Mouse (Mus musculus) spleen, adult 18-20 months (tissue): Measurements from ENCODE around the gene Npr3.
"Not testable (repeated sequence)": the region's sequence is repeated elsewhere in the genome, so short reads cannot be mapped to it uniquely, and the experiment has no call there.

Source experiments
- DNase-seq, 2 experiments: peaks; one replicate each; pipeline ENCODE4 v3.0.0; 2022; ENCODE audit warnings: mixed read lengths in 2 of 2

Gene Npr3

DNA sequence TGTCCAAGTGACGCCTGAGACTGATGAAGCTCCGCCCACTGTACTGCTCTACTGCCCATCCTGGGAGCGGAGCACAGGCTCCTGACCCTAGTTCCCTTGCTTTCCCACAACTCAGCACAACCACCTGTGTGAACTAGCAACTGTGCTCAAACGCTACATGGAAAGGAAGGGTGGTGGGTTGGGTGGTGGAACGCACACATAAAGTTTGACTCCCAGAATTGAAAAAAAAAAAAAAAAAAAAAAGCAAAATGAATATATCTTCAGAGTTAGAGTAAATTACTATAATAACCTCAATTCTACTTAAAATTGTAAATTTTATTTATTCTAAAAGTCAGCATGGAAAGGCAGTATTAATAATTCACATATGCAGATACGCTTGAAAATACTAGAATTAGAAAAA lies 25.3 kb downstream of the Npr3 start:
- DNase-seq = no peak

- no peak for DNase-seq
Measured at GRCm38 (mm10) chr15:11878334-11878733, 28.8 kb downstream of the Npr3 start.

DNA sequence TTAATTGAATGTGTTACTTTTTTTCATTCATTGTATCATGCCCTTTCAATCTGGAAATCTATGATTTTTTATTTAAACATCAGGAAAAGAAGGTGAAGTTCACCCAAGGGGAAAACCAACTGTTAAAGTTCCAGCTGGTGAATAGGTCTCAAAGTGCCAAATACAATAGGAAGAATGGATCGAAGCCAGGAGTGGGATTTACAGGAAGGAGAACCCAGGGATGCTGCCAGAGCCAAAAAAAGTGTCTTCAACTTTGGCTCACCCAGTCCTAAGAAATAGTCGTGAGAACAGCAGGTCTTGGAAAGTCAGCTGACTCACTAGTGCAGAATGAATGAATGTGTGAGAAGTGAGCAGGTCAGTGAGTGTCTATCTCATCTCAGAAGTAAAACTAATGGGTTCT lies 29.8 kb downstream of the Npr3 start:
- DNase-seq = no peak

GRCm38 (mm10) chr15:11866918-11867317 lies 40.2 kb downstream of the Npr3 start:
- DNase-seq = no peak

DNA sequence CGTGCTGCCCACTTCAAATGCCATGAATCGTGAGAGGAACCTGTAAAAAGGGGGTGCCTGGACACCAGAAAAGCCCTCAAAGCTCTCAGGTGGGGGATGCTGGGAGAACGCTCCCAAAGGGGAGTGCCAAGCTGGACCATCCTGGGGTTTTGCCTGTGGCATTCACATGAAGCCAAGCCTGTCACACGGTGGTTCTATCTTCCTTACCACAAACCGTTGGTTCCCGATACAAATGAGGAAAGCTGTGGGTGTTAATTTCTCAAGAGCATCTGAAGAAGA lies 43.6 kb downstream of the Npr3 start:
- DNase-seq = no peak

GRCm38 (mm10) chr15:11862785-11863539 lies 44.1 kb downstream of the Npr3 start:
- DNase-seq = no peak

GRCm38 (mm10) chr15:11862253-11862652 lies 44.8 kb downstream of the Npr3 start:
- DNase-seq = no peak

DNA sequence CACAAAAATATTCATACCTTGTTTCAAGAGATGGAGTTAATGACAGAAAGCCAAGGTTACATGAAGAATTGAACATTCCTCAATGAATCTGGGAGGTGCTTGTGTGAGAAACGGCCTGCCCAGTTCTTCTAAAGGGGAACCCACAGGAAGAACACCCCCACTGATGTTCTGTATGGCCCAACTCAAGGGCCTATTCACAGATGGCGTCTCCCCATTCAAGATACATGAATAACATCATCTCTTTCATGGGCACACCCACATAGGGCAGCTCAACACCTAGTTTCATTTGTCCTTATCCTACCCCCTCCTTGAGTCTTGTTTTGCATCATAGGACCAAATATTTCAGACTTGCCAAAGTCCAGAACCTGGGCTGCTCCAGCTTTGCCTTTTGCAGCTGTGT lies 46.8 kb downstream of the Npr3 start:
- DNase-seq = no peak

- no peak for DNase-seq
Measured at GRCm38 (mm10) chr15:11859829-11860228, 47.3 kb downstream of the Npr3 start.

DNA sequence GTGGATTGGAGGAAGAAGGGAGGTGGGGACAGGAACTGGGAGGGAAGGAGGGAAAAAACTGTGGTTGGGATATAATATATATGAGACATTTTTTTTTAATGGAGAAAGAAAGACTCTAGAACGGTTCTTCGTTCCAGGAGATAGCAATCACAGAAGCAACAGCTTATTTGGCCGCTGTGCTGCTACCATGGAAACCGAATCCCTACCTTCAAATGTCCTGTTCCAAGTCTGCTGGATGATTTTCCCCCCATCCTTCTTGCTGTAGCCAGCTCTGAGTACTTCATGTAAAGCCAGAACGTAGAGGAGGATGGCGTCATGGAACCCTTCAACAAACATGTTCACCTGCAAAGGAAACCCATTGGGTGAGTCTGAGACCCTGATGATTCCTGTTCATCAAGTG lies 48.7 kb downstream of the Npr3 start:
- DNase-seq = no peak

DNA sequence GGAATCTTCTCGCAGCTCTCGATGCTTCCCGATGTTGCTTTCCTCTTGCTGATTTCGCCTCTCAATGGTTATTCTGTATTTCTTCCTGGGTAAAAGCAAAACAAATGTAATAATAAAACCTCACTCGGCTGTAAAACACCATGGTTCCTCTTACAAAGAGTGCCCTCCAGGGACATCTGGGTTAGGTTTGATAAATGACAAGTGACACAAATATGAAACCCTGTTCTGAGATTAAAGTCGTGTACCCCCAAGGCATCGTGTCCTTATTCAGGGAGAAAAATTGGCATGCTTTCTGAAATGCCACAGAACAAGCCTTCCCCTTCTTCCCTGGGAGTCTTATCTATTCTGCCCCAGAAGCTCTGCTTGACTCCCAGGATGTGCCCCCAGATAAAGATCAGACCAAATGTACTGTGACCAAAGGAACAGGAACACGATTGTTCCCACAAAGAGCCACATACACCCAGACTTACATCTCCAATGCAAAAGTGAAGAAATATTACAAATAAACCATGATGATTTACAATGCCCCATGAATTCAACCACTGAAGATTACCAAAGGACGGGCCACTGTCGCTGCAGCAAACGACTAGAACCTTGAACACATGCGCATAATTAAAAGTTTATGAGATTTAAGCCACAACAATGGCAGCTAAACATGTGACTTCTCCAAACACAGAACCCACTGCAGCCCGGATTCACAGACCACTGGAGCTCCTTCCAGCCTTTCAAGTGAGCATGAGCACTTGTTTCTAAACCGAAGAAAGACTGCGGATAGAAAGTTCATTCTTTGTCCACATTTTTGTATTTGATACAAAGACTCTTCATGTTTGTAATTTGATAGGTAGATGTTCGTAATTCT lies 61.7 kb downstream of the Npr3 start:
- DNase-seq = no peak

DNA sequence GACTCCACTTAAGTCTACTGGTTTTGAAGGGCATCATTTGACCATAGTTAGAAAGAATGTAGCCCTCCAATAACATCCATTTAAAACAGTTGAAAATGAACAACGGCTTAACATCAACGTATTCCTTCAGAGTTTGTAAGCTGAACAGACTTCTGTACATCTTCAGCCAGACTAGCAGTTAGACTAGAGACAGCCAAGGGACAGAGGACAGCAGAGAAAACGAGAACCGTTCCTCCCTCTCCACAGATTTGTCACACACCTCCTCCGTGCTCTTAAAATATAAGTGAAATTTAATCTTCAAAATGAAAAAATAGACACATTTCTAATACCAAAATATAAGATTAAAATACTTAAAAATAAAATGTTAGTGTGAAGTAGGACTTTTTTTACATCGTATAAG lies 63.0 kb downstream of the Npr3 start:
- no peak for DNase-seq

GRCm38 (mm10) chr15:11841828-11842227 lies 65.3 kb downstream of the Npr3 start:
- no peak for DNase-seq

- no peak for DNase-seq
Measured at GRCm38 (mm10) chr15:11835913-11836312, 71.2 kb downstream of the Npr3 start.

GRCm38 (mm10) chr15:11822347-11822746 lies 84.7 kb downstream of the Npr3 start:
- not testable (repeated sequence) for DNase-seq

DNA sequence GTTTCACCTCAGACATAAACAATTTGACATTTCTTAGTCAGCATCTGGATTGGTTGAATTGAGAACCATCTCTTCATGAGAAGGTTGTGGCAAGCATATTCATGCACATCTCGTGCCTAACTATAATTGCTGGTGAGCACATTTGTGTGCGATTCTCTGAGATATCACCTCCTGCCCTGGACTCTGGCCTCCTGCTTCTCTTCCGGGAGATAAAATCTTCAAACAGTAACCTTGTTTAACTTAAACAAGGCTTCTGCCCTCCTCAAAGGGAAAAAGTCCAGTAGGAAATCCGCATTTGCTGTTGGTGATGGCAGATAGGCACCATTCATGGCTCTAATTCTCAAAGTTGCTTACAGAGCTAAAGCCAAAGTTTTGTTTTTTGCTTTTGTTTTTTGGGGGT lies 91.5 kb downstream of the Npr3 start:
- DNase-seq = no peak

DNA sequence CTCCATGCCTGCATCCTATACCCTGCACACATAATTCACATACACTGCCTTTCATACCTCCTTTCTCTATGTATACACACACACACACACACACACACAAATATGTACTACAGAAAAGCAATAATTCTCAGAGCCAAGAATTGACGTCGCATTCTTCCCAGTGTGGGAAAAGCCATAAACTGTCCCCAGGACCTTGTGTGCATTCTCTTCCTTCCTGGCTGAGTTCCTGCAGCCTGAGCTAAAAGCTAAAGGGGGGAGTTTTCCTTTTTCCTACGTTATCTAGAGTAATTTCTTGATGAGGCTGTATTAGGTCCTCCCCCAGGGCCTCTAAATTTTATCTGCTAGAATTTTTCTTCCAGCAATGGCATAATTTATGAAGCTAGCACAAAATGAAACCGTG lies 103.5 kb downstream of the Npr3 start:
- DNase-seq = no peak

- DNase-seq = no peak
Measured at GRCm38 (mm10) chr15:11801863-11802722, 105.0 kb downstream of the Npr3 start.

GRCm38 (mm10) chr15:11794632-11795031 lies 112.5 kb downstream of the Npr3 start:
- no peak for DNase-seq
